Mouse (Mus musculus): ENCODE measurements around the gene 4930502E18Rik. TPM values are rescaled to one million over a fixed set of nuclear protein-coding genes. Genes with fewer than 3 reads are reported as not detected.
A peak's percentile ranks its signal among the peaks of the same experiment; 100 is the strongest.
"Not testable (repeated sequence)": the region's sequence is repeated elsewhere in the genome, so short reads cannot be mapped to it uniquely, and the experiment has no call there.

4930502E18Rik gene
- 0.34 and 0.35 TPM in 2 replicates for polyA plus RNA-seq (2015; fragmentation: Nextera tagmentation; extraction: Ambion mirVana)

DNA sequence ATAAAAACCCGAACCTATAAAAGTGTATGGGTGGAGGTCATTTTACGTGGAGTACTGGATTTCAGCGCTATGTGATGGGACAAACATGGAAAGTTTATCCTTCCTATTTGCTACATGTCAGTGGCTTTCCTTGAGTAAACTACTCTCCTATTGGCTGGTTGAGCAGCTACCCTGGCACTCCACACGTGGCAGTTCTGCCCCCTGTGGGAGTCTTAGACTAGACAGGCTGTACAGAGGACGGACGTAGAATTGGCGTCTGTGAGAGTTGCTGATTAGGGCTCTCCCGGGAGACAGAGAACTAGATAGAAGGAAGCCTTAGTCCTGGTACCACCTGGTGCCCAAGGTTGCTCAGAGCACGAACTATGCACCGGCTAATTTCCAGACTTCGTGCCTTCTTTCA lies at the start of gene 4930502E18Rik:
4930502E18Rik (plus strand) TSS at position 231 of the 400 bp plus-strand sequence.
- H3K9ac ChIP-seq, result no peak within 1 kb of the TSS
- no peak for ATAC-seq (ENCODE audit: low read depth)
- no peaks in the 10 kb centered on the region for H3K9me3 ChIP-seq
- no peaks in the 10 kb centered on the region for H3K4me1 ChIP-seq (replicated peaks)
- 76% methylated on average over 11 of the region's 11 CpGs for WGBS
- no peaks in the 10 kb centered on the region for H3K36me3 ChIP-seq
- H3K4me3 ChIP-seq, result no peak within 1 kb of the TSS
- H3K27me3 ChIP-seq, result no peaks in the 10 kb centered on the region
- no peak within 1 kb of the TSS for H3K4me2 ChIP-seq
- no peak within 1 kb of the TSS for H3K27ac ChIP-seq (replicated peaks)

DNA sequence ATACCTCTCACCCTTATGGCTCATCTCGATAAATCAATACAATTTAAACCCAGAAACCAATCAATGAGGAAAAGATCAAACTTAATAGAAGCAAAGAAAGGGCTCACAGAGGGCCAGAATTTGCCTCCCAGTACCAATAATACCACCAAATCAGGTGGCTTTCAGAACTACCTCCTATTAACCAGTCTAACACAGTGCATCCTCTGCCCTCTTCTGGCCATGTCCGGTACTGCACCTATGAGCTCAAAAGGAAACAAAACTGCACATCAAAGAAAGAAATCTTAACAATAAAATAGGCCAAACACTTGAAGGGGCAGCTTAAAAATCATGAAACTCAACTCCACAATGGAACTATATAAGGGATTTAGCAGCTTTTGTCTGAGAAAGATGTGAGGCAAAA lies 47.7 kb upstream of the 4930502E18Rik start:
- H3K9ac ChIP-seq; ATAC-seq (ENCODE audit: low read depth); H3K27me3 ChIP-seq; H3K4me2 ChIP-seq; H3K36me3 ChIP-seq; H3K4me1 ChIP-seq (replicated peaks); H3K9me3 ChIP-seq; H3K27ac ChIP-seq (replicated peaks); H3K4me3 ChIP-seq: not testable (repeated sequence)
- 4% methylated on average over 1 of the region's 2 CpGs for WGBS

DNA sequence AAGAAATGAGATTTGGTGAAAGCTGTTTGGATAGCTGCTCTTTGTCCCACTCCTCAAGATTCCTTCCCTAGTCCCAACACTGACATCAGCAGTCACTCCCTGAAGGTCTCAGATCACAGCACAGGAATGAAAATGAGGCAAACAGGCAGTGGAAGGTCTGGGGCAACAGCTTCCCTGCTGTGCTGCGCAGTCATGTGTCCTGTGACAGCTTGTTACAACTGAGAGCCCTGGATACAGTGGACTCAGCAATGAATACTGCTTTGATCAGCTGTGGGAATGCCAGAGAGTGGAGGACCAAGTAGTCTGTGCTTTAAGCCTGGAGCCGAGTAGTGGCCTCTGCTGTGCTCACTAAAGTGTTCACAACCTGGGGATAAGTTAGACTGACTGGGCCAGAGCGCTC lies 42.0 kb upstream of the 4930502E18Rik start:
- H3K4me3 ChIP-seq; H3K9ac ChIP-seq; ATAC-seq (ENCODE audit: low read depth); H3K4me2 ChIP-seq; H3K4me1 ChIP-seq (replicated peaks); H3K36me3 ChIP-seq; H3K27ac ChIP-seq (replicated peaks); H3K27me3 ChIP-seq; H3K9me3 ChIP-seq: not testable (repeated sequence)
- 55% methylated on average over 3 of the region's 3 CpGs for WGBS

DNA sequence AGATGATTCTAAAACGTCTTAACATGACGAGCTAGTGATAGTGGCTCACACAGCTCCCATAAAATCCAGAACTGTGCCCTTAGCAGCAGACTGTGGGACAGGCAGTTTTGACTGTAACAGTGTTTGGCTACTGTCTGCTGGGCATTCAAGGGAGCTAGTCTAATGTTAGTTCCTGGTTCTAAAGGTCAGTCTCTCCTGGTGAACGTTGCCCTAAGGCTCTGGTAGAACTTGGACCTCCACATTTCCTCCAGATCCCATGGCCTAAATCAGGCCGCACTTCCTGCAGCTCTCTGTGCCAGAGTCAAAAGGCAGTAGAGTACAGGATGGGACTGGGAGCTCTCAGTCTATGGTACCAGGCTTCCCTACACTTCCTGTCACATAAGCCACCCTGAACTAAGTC lies 40.0 kb upstream of the 4930502E18Rik start:
- not testable (repeated sequence) for H3K27ac ChIP-seq (replicated peaks); H3K9ac ChIP-seq; H3K9me3 ChIP-seq; H3K4me3 ChIP-seq; ATAC-seq (ENCODE audit: low read depth); H3K4me2 ChIP-seq; H3K4me1 ChIP-seq (replicated peaks); H3K36me3 ChIP-seq; H3K27me3 ChIP-seq
- WGBS, result 85% methylated on average over 2 of the region's 4 CpGs

DNA sequence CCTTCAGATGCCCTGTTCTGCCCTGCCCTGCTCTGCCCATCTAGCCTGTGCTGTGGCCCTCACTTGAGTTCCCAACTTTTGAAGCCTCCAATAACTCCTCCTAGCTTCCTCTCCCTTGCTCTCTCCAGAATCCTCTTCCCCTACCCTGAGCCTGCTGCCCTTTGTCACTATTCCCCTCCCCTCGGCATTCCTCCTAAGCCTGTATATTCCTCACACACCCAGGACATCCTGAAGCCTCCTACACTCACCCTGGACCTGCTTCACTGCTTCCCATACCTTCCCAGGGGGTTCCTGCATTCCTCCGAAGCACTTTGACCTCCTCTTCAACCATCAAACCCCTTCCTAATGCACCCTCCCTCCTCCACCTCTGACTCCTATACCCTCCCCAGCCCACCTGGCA lies 32.6 kb upstream of the 4930502E18Rik start:
- H3K4me3 ChIP-seq, result no peak overlapping the region
- no peaks in the 10 kb centered on the region for H3K27me3 ChIP-seq
- H3K9me3 ChIP-seq, result no peaks in the 10 kb centered on the region
- H3K4me1 ChIP-seq (replicated peaks), result no peaks in the 10 kb centered on the region
- no peak overlapping the region for H3K27ac ChIP-seq (replicated peaks)
- 71% methylated on average over 2 of the region's 2 CpGs for WGBS
- no peak for ATAC-seq (ENCODE audit: low read depth)
- no peaks in the 10 kb centered on the region for H3K36me3 ChIP-seq
- no peak overlapping the region for H3K4me2 ChIP-seq
- H3K9ac ChIP-seq, result no peak overlapping the region

DNA sequence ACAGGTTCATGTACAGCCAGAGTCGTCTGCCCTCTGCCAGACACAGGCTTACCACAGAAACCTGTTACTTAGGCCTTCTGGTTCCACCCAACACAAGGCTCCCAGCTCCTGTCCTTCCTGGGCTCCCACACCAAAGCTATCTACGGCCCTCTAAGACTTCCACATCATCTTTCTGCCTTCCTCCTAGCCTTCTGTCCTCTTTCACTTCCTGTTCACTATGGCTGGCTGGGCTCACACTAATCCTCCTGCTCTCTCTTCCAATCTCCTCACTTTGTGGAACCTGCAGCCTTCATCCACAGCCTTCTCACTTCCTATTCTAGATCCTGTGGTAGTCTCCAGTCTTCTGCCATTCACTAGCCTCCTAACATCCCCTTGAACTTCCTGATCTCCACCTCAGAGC lies 31.5 kb upstream of the 4930502E18Rik start:
- no peaks in the 10 kb centered on the region for H3K36me3 ChIP-seq
- H3K4me1 ChIP-seq (replicated peaks), result no peaks in the 10 kb centered on the region
- no peak overlapping the region for H3K4me2 ChIP-seq
- no peak overlapping the region for H3K4me3 ChIP-seq
- WGBS, result 77% methylated on average over 2 of the region's 2 CpGs
- H3K9me3 ChIP-seq, result no peaks in the 10 kb centered on the region
- no peak for ATAC-seq (ENCODE audit: low read depth)
- H3K9ac ChIP-seq, result no peak overlapping the region
- no peaks in the 10 kb centered on the region for H3K27me3 ChIP-seq
- no peak overlapping the region for H3K27ac ChIP-seq (replicated peaks)

DNA sequence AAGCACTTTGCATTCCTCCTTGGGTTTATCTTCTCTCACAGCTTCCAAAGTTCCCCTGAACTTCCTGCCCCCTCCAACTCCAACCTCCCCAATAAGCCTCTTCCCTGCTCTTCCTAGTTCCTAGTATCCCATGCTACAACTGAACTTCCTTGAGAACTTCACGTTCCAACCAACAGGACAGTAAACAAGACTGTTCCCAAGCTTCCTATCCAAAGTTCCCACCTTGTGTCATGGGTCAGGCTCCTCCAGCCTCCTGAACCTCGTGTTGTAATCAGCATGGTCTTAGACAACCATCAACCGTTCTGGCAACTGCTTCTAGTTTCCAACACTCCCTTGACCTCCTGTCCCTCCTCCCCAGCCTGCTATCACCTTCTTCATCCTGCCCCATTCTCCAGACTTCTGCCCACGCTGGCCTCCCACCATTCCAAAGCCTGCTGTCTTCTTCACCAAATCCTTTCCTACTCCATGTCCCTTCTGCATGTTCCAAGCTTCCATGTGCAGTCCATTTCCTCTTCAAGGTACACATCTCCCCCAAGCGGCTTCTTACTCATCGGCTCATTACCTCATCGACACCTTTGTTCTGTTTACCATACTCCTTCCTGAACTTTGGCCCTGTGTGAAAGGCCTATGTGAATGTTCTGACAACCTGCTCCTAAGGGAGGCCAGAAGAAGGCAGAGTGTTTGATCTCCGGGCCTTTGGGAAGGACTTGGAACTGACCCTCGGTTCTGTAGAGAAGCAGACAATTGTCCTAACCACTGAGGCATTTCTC lies 30.4 kb upstream of the 4930502E18Rik start:
- ATAC-seq (ENCODE audit: low read depth), result no peak
- H3K4me2 ChIP-seq, result no peak overlapping the region
- no peaks in the 10 kb centered on the region for H3K9me3 ChIP-seq
- no peak overlapping the region for H3K9ac ChIP-seq
- no peaks in the 10 kb centered on the region for H3K36me3 ChIP-seq
- 87% methylated on average over 9 of the region's 9 CpGs for WGBS
- no peaks in the 10 kb centered on the region for H3K27me3 ChIP-seq
- H3K4me1 ChIP-seq (replicated peaks), result no peaks in the 10 kb centered on the region
- H3K4me3 ChIP-seq, result no peak overlapping the region
- H3K27ac ChIP-seq (replicated peaks), result no peak overlapping the region

DNA sequence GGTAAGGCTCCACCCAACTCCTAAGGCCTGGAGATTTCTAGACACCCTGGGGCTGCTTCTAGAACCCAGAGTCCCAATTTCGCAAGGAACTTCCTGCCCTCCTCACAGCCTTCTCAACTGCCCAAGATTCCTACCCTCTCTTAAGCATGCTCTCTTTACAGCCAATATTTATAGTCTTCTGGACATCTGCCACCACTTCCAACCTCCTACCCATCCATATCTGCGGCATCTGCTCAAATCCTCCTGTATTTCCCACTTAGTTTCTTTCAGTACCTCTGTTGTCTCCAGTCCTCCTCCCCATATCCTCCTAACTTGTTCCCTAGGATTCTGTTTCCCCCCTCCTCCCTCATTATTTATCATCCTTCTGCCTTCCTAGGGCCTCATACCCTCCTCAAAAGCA lies 25.4 kb upstream of the 4930502E18Rik start:
- Histone ChIP-seq H3K4me3 (no peak overlapping the region), H3K27ac (replicated peaks) (no peak overlapping the region), H3K27me3 (no peaks in the 10 kb centered on the region), H3K4me2 (no peak overlapping the region), H3K9me3 (no peaks in the 10 kb centered on the region), H3K9ac (no peak overlapping the region), H3K36me3 (no peaks in the 10 kb centered on the region), H3K4me1 (replicated peaks) (no peaks in the 10 kb centered on the region)
- no peak for ATAC-seq (ENCODE audit: low read depth)
- WGBS, result 95% methylated on average over 2 of the region's 2 CpGs

DNA sequence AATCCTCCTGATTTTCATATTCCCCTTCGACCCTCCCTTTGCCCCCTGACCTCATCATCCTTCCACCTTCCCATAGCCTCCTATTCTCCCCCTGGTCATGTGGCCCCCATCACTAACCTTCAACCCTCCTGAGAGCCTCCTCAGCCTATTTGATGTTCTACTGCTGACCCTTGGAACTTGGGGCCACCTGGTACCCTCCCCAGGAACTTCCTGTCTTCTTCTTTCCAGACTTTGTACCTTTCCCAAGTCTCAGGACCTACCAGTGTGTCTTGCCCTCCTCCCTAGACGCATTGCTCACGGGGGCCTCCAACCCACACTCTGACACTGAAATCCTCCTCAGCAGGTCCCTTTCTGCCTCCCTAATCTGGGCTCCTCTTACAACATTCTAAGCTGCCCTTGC lies 22.0 kb upstream of the 4930502E18Rik start:
- Histone ChIP-seq H3K4me3 (no peak overlapping the region), H3K27ac (replicated peaks) (no peak overlapping the region)
- WGBS, result 73% methylated on average over 3 of the region's 3 CpGs

DNA sequence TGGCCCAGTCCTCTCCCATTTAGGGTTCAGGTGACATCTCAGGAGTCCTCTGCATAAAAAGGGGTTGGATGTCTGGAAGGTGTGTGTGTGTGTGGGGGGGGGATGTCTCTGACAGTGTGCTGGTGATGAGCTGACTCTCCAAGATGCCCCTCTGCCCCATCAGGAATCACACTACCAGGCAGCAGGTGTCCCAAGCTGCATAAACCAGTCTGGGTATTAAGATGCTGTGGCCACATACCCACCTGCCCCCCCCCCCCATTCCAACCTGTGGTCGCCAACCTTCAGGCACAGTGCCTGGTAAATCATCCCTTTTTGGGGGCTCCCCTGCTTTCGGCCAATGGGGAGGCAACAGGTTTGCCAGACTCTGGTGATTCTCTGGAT lies 8.7 kb upstream of the 4930502E18Rik start:
- peak overlapping the region; percentile 58 for H3K4me2 ChIP-seq
- 0 out of 2 replicates have a peak overlapping the region, but pooled peaks have one; percentile 60 for H3K9ac ChIP-seq
- H3K9me3 ChIP-seq, result no peaks in the 10 kb centered on the region
- ATAC-seq (ENCODE audit: low read depth), result peak; percentile 40; the same call in 1 of the 2 replicates
- H3K27me3 ChIP-seq, result no peaks in the 10 kb centered on the region
- H3K36me3 ChIP-seq, result no peaks in the 10 kb centered on the region
- WGBS, result 51% methylated on average over 2 of the region's 2 CpGs
- no peak overlapping the region for H3K27ac ChIP-seq (replicated peaks)
- peak overlapping the region; percentile 38 for H3K4me3 ChIP-seq
- no peaks in the 10 kb centered on the region; the same call in 1 of the 2 replicates for H3K4me1 ChIP-seq (replicated peaks)

More for the DNA sequence above, 22.0 kb upstream of the 4930502E18Rik start:
- Histone ChIP-seq H3K4me1 (replicated peaks) (no peaks in the 10 kb centered on the region), H3K9ac (no peak overlapping the region), H3K9me3 (no peaks in the 10 kb centered on the region), H3K4me2 (no peak overlapping the region), H3K36me3 (no peaks in the 10 kb centered on the region), H3K27me3 (no peaks in the 10 kb centered on the region)
- ATAC-seq (ENCODE audit: low read depth), result no peak

DNA sequence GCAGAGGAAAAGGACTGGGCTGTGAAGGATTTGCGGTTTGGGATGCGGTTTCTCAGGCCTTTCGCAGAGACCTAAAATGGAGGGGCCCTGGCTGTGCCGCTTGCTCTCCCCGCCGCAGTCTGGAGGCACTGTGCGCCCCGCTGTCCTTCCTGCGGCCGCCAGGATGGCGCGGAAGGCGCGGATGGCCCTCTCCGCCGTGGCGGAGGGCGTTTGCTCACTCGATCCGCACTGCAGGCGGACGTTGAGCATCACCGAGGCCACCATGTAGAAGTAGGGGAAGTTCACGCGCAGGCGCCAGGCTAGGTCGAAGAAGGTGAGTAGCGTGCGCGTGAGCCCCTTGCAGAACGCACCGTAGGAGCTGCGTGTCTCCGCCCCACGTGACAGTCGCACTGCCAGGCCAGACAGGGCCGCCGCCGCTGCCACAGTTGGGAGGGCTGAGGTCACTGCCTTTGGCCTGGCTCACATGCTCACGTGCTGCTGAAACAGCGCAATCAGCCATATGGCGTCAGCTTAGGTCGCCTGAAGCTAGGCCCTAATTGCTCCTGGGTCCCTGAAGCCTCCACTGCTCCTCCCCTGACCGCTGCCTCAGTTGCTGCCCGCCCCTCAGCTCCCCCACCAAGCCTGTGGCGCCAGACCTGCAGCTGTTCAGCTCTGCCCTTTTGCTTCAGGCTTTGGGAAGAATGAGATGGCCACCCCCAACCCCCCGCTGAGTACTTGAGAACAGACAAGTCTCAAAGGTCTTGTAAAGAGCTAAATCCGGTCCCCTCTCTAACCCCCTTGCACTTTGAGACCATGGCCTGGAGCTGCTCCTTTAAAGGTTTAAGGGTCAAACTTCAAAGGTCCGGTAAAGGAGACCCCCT lies 8.1 kb upstream of the 4930502E18Rik start:
- ATAC-seq (ENCODE audit: low read depth), result peak; percentile 90
- H3K27ac ChIP-seq (replicated peaks), result 0 out of 2 replicates have a peak overlapping the region, but pooled peaks have one; percentile 38
- no peaks in the 10 kb centered on the region for H3K27me3 ChIP-seq
- no peaks in the 10 kb centered on the region for H3K36me3 ChIP-seq
- peak overlapping the region; percentile 60 for H3K9ac ChIP-seq
- peak overlapping the region; percentile 38 for H3K4me3 ChIP-seq
- H3K9me3 ChIP-seq, result no peaks in the 10 kb centered on the region
- peak overlapping the region; percentile 58 for H3K4me2 ChIP-seq
- no peaks in the 10 kb centered on the region; the same call in 1 of the 2 replicates for H3K4me1 ChIP-seq (replicated peaks)
- 17% methylated on average over 49 of the region's 49 CpGs for WGBS

DNA sequence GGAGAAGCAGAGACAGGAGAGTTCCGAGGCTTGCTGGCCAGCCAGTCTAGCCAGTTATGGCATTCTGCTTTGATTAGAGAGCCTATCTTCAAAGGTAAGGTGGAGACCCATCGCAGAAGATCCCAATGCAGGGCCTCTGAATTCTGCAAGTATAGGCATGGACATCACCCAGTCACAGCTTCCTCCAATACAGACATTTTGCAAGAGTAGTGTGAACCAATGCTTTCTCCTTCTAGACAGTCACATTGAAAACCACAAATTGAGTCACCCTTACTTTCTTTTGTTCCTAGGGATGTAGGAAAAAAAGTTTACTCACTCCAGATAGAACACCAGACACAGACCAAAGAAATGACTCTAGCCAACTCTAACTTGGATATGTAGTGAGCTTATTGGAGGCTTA lies 4.3 kb downstream of the 4930502E18Rik start:
- WGBS, result 88% methylated on average over 2 of the region's 2 CpGs
- H3K4me1 ChIP-seq (replicated peaks), result no peaks in the 10 kb centered on the region
- no peak overlapping the region for H3K4me3 ChIP-seq
- H3K4me2 ChIP-seq, result no peak overlapping the region
- no peaks in the 10 kb centered on the region for H3K9me3 ChIP-seq
- H3K36me3 ChIP-seq, result no peaks in the 10 kb centered on the region
- no peak overlapping the region for H3K9ac ChIP-seq
- no peak for ATAC-seq (ENCODE audit: low read depth)
- H3K27me3 ChIP-seq, result no peaks in the 10 kb centered on the region
- H3K27ac ChIP-seq (replicated peaks), result no peak overlapping the region

Measured in neural tube, embryonic 13.5 days (tissue).